Mouse (Mus musculus): Measurements from ENCODE around the gene Pygo1. TPM values are rescaled to one million over a fixed set of nuclear protein-coding genes. Genes with fewer than 3 reads are reported as not detected.

The Pygo1 gene
- total RNA-seq, 2 experiments from 2014 or later: 7.0 to 7.1 TPM

DNA sequence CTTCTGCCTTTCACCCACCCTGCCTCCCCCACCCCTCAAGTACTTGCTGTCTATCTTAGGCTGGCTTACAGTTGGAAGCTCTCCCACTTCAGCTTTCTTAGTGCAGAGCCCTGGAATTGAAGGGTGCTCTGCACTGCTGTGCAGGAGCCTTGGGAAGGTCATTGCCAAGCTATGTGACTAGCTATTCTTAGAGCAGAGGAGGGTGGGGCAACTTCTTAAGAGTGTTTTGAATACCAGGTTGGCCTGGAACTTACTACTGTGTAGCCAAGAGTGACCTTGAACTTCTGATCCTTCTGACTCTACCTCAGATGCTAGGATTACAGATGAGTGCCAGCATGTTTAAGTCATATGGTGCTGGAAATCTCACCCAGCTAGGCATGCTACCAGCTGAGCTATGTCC, 70.7 kb downstream of the Pygo1 start:
- no peak for DNase-seq

DNA sequence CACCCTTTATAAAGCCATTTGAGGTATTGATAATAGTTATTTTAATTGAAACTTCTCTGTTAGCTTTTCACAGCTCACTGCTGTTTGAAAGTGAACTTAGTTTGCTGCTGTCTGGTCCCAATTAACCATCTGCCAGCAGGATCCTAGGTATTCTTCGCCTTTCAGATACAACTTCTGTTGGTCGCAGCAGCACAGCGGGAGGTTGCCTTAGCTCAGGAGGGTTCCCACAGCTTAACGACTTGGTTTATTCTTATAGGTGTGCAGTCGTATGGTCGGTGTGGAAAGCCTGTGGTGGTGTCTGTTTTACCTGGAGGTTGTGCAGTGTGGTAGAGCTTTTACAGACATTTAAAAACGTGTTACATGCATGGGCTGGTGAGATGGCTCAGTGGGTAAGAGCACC, 71.4 kb downstream of the Pygo1 start:
- DNase-seq: no peak

DNA sequence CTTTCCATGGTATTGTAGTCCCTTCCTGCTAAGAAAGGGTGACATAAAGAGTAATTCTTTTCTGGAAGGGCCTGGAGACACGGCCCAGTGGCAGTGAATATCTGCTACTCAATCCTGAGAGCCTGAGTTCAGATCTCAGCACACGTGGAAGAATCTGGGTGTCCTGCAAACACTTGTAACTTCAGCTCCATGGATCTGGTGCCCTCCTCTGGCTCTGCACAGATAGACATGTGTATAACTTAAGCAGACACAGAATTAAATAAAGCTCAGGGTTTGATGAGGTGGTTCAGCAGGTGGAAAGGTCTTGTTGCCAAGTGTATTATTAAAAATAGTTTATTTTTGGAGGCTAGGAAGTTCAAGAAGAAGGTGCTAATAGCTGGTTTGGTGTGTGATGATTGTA, 75.0 kb downstream of the Pygo1 start:
- DNase-seq: no peak

DNA sequence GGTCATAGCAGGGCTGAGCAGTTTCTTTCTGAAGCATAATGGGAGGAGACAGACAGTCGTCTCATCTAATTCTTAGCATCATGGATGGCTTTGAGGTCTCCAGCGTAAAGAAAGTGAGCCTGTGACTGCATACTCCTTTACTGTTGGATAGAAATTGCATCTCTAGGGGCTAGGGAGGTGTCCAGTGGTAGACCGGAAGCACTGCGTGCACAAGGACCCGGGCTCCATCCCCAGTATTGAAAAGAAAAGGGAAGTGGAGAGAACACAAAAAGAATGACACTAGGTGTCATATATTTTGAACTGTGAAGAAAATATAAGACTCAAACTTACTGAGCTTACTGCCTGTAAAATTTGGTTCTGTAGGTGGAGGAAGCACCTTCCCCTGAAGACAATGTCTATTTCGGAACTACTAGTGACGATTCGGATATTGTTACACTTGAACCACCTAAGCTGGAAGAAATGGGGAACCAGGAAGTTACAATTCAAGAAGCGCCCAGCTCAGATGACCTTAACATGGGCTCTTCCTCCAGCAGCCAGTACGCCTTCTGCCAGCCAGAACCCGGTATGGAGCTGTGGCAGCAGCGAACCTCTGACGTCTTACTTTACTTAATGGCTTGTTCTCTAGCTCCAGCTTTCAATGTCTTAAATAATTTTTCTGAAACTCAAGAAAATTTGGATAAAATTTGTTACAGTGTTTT, 76.0 kb downstream of the Pygo1 start:
- no peak for DNase-seq

Other genes with a start within 250 kb of the Pygo1 start
- gene Prtg, start 118.8 kb upstream of the Pygo1 start, total RNA-seq (2021): under 1 TPM; 0.36 to 0.57 TPM
- under 1 TPM; 0.32 to 0.88 TPM for gene Dyx1c1, start 33.1 kb downstream of the Pygo1 start, total RNA-seq (2021)
- not detected for gene Gm44503, start 33.2 kb downstream of the Pygo1 start, total RNA-seq (2021)
- gene Ccpg1os, start 59.7 kb downstream of the Pygo1 start, total RNA-seq (2021): 1 to 10 TPM; 4.6 to 5.3 TPM
- gene Ccpg1, start 59.8 kb downstream of the Pygo1 start, total RNA-seq (2021): 10 to 100 TPM; 29.8 to 31.4 TPM
- gene Pigb, start 114.7 kb downstream of the Pygo1 start, total RNA-seq (2021): 1 to 10 TPM; 4.5 to 5.3 TPM
- gene Rab27a, start 119.2 kb downstream of the Pygo1 start, total RNA-seq (2021): 1 to 10 TPM; 3.4 to 3.7 TPM
- not detected for gene Khdc3, start 176.2 kb downstream of the Pygo1 start, total RNA-seq (2021)
- not detected for gene Gm20509, start 176.8 kb downstream of the Pygo1 start, total RNA-seq (2021)
- gene Rsl24d1, start 187.8 kb downstream of the Pygo1 start, total RNA-seq (2021): 10 to 100 TPM; 61.8 to 61.9 TPM

Data from heart, postnatal 4 days (tissue).